Mouse (Mus musculus): ENCODE measurements around the gene Mybpc2. TPM values are rescaled to one million over a fixed set of nuclear protein-coding genes. Genes with fewer than 3 reads are reported as not detected.

Mybpc2 gene
- total and polyA plus RNA-seq, 3 experiments: 0.05 TPM; not detected in 2

DNA sequence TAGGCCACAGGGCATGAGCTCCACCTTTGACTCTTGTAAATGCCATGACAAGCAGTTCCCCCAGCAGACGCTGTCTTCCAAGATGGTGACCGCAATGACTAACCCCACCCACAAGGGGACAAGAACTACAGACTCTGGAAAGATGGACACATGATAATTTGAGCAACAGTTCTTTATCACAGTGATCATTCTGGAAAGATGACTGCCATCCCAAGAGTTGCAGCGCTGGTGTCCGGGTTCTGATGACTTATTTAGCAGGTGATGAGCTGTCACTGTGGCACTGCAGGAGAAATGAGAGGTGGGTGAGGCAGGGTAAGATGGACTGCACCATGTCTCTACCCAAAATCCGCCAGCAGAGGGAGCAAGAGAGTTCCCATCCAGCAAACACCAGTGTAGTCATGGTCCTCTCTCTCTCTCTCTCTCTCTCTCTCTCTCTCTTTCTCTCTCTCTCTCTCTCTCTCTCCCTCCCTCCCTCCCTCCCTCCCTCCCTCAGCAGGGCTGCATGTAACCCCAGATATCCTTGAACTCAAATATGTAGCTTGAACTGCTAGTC, 22.8 kb downstream of the Mybpc2 start:
- H3K4me3 ChIP-seq (ENCODE audit: low read depth, low read length): no peak overlapping the region
- peaks cover 6% of the 10 kb centered on the region for H3K36me3 ChIP-seq (replicated peaks)
- H3K9me3 ChIP-seq (replicated peaks): no peaks in the 10 kb centered on the region
- peaks cover 22% of the 10 kb centered on the region; the same call in 1 of the 2 replicates for H3K27me3 ChIP-seq (ENCODE audit: insufficient read depth, low read length)
- peak; percentile 68 for DNase-seq (ENCODE audit: low spot score)
- peaks cover 18% of the 10 kb centered on the region for H3K4me1 ChIP-seq (ENCODE audit: insufficient read depth, low read depth, low read length)
- TF ChIP-seq GATA2 (IDR thresholded peaks at IDR 0.05; ENCODE audit: borderline replicate concordance, low read depth, low read length) (no peak), GATA1 (IDR thresholded peaks at IDR 0.05; ENCODE audit: borderline replicate concordance, low read length) (no peak), CTCF (IDR thresholded peaks at IDR 0.05; ENCODE audit: low read depth, low read length) (peak; percentile 83), TAL1 (conservative IDR thresholded peaks at IDR 0.05; ENCODE audit: low read depth, low read length) (no peak), POLR2AphosphoS5 (IDR thresholded peaks at IDR 0.05; ENCODE audit: insufficient replicate concordance, low read depth, low read length) (no peak)
- ATAC-seq (ENCODE audit: extremely low read depth, insufficient number of reproducible peaks, low FRiP score, poor library complexity, severe bottlenecking): no peak

DNA sequence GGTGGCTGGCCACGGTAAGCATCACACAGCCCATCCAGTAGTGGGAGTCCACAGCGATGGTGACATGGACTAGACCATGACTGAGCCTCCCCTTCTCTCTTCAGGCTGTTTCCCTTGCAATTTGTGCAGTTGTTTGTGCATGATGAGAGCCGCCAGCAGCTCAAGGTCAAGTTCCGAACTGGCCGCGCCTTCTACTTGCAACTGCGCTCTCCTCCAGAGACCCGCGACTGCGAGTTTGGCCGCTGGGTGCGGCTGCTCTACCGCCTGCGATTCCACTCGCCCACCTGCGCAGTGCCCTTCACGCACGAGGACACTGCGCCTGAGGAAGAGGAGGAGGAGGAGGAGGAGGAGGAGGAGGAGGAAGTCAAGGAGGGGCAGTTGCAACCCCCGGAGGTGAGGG, 24.4 kb downstream of the Mybpc2 start:
- TF ChIP-seq TAL1 (conservative IDR thresholded peaks at IDR 0.05; ENCODE audit: low read depth, low read length) (no peak), GATA2 (IDR thresholded peaks at IDR 0.05; ENCODE audit: borderline replicate concordance, low read depth, low read length) (no peak), CTCF (IDR thresholded peaks at IDR 0.05; ENCODE audit: low read depth, low read length) (no peak)
- ATAC-seq (ENCODE audit: extremely low read depth, insufficient number of reproducible peaks, low FRiP score, poor library complexity, severe bottlenecking): no peak
- peaks cover 13% of the 10 kb centered on the region; the same call in 1 of the 2 replicates for H3K27me3 ChIP-seq (ENCODE audit: insufficient read depth, low read length)
- no peak overlapping the region for H3K4me3 ChIP-seq (ENCODE audit: low read depth, low read length)
- no peak for DNase-seq (ENCODE audit: low spot score)
- no peaks in the 10 kb centered on the region for H3K9me3 ChIP-seq (replicated peaks)
- H3K4me1 ChIP-seq (ENCODE audit: insufficient read depth, low read depth, low read length): peaks cover 27% of the 10 kb centered on the region
- H3K36me3 ChIP-seq (replicated peaks): peaks cover 8% of the 10 kb centered on the region

DNA sequence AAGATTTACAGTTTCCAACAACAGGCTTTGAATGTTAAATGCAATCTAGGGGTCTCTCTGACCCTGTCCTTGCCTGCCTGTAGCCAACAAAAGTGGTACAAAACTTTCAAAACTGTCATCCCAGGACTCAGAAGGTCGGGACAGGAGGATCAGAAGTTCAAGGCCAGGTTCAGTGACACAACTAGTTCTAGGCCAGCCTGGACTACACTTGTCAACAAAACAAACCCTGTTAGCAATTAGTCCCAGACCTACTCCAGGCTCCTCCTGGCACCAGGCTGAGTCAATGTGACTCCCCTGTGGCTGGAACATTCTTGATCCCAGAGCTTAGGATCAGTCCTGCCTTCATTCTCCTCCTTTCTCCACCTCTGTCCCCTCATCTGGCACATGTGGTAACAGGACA, 25.5 kb downstream of the Mybpc2 start:
- no peaks in the 10 kb centered on the region for H3K9me3 ChIP-seq (replicated peaks)
- peaks cover 33% of the 10 kb centered on the region for H3K4me1 ChIP-seq (ENCODE audit: insufficient read depth, low read depth, low read length)
- H3K36me3 ChIP-seq (replicated peaks): peaks cover 18% of the 10 kb centered on the region
- no peak overlapping the region for H3K4me3 ChIP-seq (ENCODE audit: low read depth, low read length)
- H3K27me3 ChIP-seq (ENCODE audit: insufficient read depth, low read length): peaks cover 11% of the 10 kb centered on the region; the same call in 1 of the 2 replicates
- DNase-seq (ENCODE audit: low spot score): no peak
- TF ChIP-seq GATA2 (IDR thresholded peaks at IDR 0.05; ENCODE audit: borderline replicate concordance, low read depth, low read length): no peak
- no peak for TF ChIP-seq GATA1 (IDR thresholded peaks at IDR 0.05; ENCODE audit: borderline replicate concordance, low read length)
- TF ChIP-seq TAL1 (conservative IDR thresholded peaks at IDR 0.05; ENCODE audit: low read depth, low read length): no peak
- no peak for TF ChIP-seq CTCF (IDR thresholded peaks at IDR 0.05; ENCODE audit: low read depth, low read length)
- TF ChIP-seq POLR2AphosphoS5 (IDR thresholded peaks at IDR 0.05; ENCODE audit: insufficient replicate concordance, low read depth, low read length): no peak
- no peak for ATAC-seq (ENCODE audit: extremely low read depth, insufficient number of reproducible peaks, low FRiP score, poor library complexity, severe bottlenecking)

DNA sequence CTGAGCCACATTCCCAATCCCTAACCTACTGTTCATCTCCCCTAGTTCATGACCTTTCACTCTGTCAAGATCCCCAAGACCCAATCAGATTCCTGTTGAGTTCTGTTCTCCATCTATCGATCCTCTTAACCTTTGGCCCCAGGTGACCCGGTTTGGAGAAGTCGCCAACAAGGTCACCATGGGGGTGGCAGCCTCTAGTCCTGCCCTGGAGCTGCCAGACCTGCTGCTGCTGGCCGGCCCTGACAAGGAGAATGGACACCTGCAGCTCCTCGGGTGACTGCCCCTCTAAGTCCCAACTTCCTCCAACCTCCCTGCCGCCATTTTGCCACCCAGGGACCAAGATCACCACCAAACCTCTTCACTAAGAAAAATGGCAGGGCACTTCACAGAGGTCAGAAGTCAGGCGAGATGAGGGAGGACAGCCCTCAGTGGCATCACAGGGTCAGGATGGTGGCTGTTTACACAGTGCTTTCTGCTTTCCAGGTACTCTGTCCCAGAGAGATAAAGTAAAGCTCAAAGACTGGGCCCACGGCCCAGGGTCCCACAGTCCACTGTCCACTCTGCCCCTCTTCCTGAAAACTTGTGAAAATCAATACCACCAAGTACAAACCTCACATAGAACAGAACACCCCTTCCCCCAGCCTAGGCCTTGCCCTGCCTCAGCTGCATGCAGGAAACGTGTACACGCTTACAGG, 26.9 kb downstream of the Mybpc2 start:
- Histone ChIP-seq H3K27me3 (ENCODE audit: insufficient read depth, low read length) (no peaks in the 10 kb centered on the region), H3K4me3 (ENCODE audit: low read depth, low read length) (peak overlapping the region; percentile 85; the same call in 1 of the 2 replicates), H3K36me3 (replicated peaks) (peaks cover 32% of the 10 kb centered on the region), H3K9me3 (replicated peaks) (no peaks in the 10 kb centered on the region), H3K4me1 (ENCODE audit: insufficient read depth, low read depth, low read length) (peaks cover 33% of the 10 kb centered on the region)
- TF ChIP-seq POLR2AphosphoS5 (IDR thresholded peaks at IDR 0.05; ENCODE audit: insufficient replicate concordance, low read depth, low read length) (no peak), GATA1 (IDR thresholded peaks at IDR 0.05; ENCODE audit: borderline replicate concordance, low read length) (no peak), TAL1 (conservative IDR thresholded peaks at IDR 0.05; ENCODE audit: low read depth, low read length) (no peak), CTCF (IDR thresholded peaks at IDR 0.05; ENCODE audit: low read depth, low read length) (no peak), GATA2 (IDR thresholded peaks at IDR 0.05; ENCODE audit: borderline replicate concordance, low read depth, low read length) (no peak)
- ATAC-seq (ENCODE audit: extremely low read depth, insufficient number of reproducible peaks, low FRiP score, poor library complexity, severe bottlenecking) (no peak), DNase-seq (ENCODE audit: low spot score) (no peak)

DNA sequence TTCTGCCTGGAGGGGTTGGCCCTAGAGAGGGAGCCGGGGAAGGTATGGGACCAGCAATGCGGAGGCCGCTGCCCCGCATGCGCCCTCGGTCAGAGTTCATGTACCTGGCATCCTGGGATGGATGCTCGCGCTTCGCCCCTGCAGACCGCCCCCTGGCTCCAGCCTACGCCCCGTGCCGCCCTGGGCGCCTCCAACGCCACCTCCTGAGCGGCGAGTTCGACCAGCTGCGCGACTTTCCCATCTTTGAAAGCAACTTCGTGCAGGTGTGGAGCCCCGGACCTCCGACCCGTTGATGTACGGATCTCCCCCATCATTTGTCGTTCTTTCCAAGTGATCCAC, 27.7 kb downstream of the Mybpc2 start:
- no peak for ATAC-seq (ENCODE audit: extremely low read depth, insufficient number of reproducible peaks, low FRiP score, poor library complexity, severe bottlenecking)
- DNase-seq (ENCODE audit: low spot score): no peak

DNA sequence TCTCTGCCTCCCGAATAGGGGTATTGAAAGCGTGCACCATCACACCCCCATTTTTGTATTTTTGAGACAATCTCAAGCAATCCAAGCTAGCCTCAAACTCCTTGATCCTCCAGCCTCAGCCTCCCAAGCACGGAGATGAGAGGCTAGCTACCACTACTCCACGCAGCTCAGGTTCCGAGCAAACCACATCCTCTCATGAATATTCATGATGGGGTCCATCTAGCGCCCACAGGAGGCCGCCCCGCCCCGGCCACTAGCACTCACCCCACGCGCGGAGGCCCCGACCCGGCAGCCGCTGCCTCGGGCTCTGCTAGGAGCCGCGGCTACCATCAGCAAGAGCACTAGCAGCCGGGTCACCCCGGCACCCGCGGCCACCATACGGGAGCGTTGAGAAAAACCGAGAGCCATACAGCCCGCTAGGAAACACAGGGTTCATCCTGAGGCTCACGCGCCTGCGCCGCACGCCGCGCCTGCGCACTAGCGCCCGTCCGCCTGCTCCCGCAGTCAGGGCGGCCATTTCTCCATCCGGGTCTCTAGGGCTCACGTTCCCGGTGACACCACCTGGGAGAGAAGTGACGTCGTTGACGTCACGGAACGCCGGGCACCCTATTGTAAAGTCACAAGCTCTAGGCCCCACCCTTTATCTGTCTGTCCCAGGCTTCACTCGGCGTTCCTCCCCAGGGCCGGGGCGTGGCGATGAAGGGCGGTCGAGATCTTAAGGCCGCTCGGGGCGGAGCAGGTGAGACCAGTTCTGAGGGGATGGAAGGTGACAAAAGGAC, 28.3 kb downstream of the Mybpc2 start, which contains the start of the genes Emc10 and Fam71e1:
TSS of gene Emc10 (minus strand) at position 538 of the 779 bp plus-strand sequence.
TSS of gene Fam71e1 (plus strand) at position 590 of the 779 bp plus-strand sequence.
- peaks cover 32% of the 10 kb centered on the region for H3K4me1 ChIP-seq (ENCODE audit: insufficient read depth, low read depth, low read length)
- no peaks in the 10 kb centered on the region for H3K9me3 ChIP-seq (replicated peaks)
- TF ChIP-seq CTCF (IDR thresholded peaks at IDR 0.05; ENCODE audit: low read depth, low read length): no peak
- no peak for TF ChIP-seq POLR2AphosphoS5 (IDR thresholded peaks at IDR 0.05; ENCODE audit: insufficient replicate concordance, low read depth, low read length)
- TF ChIP-seq TAL1 (conservative IDR thresholded peaks at IDR 0.05; ENCODE audit: low read depth, low read length): no peak
- TF ChIP-seq GATA2 (IDR thresholded peaks at IDR 0.05; ENCODE audit: borderline replicate concordance, low read depth, low read length): no peak
- no peak for TF ChIP-seq GATA1 (IDR thresholded peaks at IDR 0.05; ENCODE audit: borderline replicate concordance, low read length)
- ATAC-seq (ENCODE audit: extremely low read depth, insufficient number of reproducible peaks, low FRiP score, poor library complexity, severe bottlenecking) (peak; percentile 97), DNase-seq (ENCODE audit: low spot score) (peak; percentile 100)
- H3K4me3 ChIP-seq (ENCODE audit: low read depth, low read length): peak within 1 kb of the TSS; percentile 85
- peaks cover 45% of the 10 kb centered on the region for H3K36me3 ChIP-seq (replicated peaks)
- no peaks in the 10 kb centered on the region for H3K27me3 ChIP-seq (ENCODE audit: insufficient read depth, low read length)

More for the DNA sequence above, 27.7 kb downstream of the Mybpc2 start:
- H3K36me3 ChIP-seq (replicated peaks): peaks cover 39% of the 10 kb centered on the region
- TF ChIP-seq POLR2AphosphoS5 (IDR thresholded peaks at IDR 0.05; ENCODE audit: insufficient replicate concordance, low read depth, low read length) (0 out of 2 replicates have a peak, but pooled peaks have one; percentile 30), TAL1 (conservative IDR thresholded peaks at IDR 0.05; ENCODE audit: low read depth, low read length) (no peak)
- no peaks in the 10 kb centered on the region for H3K9me3 ChIP-seq (replicated peaks)
- H3K4me3 ChIP-seq (ENCODE audit: low read depth, low read length): peak overlapping the region; percentile 85
- H3K27me3 ChIP-seq (ENCODE audit: insufficient read depth, low read length): no peaks in the 10 kb centered on the region
- H3K4me1 ChIP-seq (ENCODE audit: insufficient read depth, low read depth, low read length): peaks cover 33% of the 10 kb centered on the region

Data from G1E (cell line).